Mouse (Mus musculus) lung, embryonic 15.5 days (tissue): ENCODE results near the gene Slc25a13. TPM values are rescaled to one million over a fixed set of nuclear protein-coding genes. Genes with fewer than 3 reads are reported as not detected.
"Not testable (repeated sequence)": the region's sequence is repeated elsewhere in the genome, so short reads cannot be mapped to it uniquely, and the experiment has no call there.

ENCODE experiments used
- ATAC-seq: fragments of 200-750 bp; cut with Nextera tagmentation; 2 replicates; pipeline ENCODE4 v1.8.0; 2017; ENCODE audit warnings: moderate number of reproducible peaks, borderline replicate concordance; ENCODE audit not compliant: low FRiP score, low TSS enrichment; ENCODE audit errors: extremely low read depth
- H3K27ac ChIP-seq: fragments of 300-500 bp; sonication (generic); 2 replicates; pipeline ENCODE4 v1.5.1; 2015; ENCODE audit warnings: moderate library complexity, mild to moderate bottlenecking, inconsistent platforms
- H3K27me3 ChIP-seq: fragments of 300-500 bp; sonication (generic); 2 replicates; pipeline ENCODE4 v1.6.1; 2015; ENCODE audit warnings: inconsistent platforms
- H3K36me3 ChIP-seq: fragments of 300-500 bp; sonication (generic); 2 replicates; pipeline ENCODE4 v1.6.1; 2015; ENCODE audit warnings: inconsistent platforms
- H3K4me1 ChIP-seq: fragments of 300-500 bp; sonication (generic); 2 replicates; pipeline ENCODE4 v1.6.1; 2015; ENCODE audit warnings: inconsistent platforms
- H3K4me2 ChIP-seq: fragments of 300-500 bp; sonication (generic); 2 replicates; pipeline ENCODE4 v1.6.1; 2015; ENCODE audit warnings: inconsistent platforms, mild to moderate bottlenecking, moderate library complexity
- H3K4me3 ChIP-seq: fragments of 300-500 bp; sonication (generic); 2 replicates; pipeline ENCODE4 v1.5.1; 2015; ENCODE audit warnings: mild to moderate bottlenecking, inconsistent platforms
- H3K9ac ChIP-seq: fragments of 300-500 bp; sonication (generic); 2 replicates; pipeline ENCODE4 v1.6.1; 2015; ENCODE audit warnings: inconsistent platforms
- H3K9me3 ChIP-seq: fragments of 300-500 bp; sonication (generic); 2 replicates; pipeline ENCODE4 v1.6.1; 2016; ENCODE audit warnings: inconsistent platforms
- WGBS: fragments of 180-500 bp; shearing (Covaris S2); methylation state at CpG from one replicate; pipeline ENCODE4 v1.1.7; 2015; 5-methylcytosine and 5-hydroxymethylcytosine counted together
- polyA plus RNA-seq: library from polyadenylated mRNA; unstranded; fragments of >200 nt; fragmentation: Nextera tagmentation; extraction: Ambion mirVana; gene quantifications from 2 replicates; pipeline ENCODE4 v1.2.1, GENCODE M21; 2015

Slc25a13 gene
- polyA plus RNA-seq, 1 experiment from 2014 or later = 30.4 TPM

DNA sequence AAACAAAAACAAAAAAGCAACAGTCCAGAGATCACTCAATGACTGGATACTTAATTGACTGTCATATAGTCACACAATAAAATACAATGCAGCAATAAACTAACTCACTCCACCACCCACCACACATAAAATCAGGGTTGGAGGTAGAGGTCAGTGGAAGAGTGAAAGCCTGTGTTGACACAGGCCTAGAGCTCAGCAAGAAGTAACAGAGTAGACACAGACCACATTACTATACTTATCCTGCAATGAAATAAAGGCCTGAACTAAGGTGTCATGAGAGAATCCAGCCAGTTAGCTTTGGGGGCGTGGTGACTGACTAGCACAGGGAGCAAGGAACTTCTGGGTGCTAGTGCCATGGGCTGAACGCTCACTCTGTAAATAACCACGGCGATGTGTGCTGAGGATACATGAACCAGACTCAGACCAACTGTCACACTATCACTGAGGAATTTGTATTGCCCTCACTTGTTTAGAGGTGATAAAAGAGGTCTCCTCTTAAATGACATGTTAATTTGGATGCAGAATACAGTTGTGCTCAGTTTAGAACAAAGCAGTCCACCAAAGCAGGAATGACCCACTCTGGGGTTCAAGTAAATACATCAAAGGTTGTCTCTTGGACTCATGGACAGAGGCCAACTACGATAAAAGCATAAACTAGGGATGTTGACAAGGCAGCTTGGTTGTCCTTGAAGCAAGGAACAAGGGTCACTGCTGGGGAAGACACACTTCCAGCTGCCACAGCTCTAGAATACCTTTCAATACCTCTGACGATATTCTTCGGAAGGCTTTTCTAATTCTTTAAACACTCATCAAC, 31.8 kb downstream of the Slc25a13 start:
- H3K4me2 ChIP-seq = no peak overlapping the region
- no peak; the same call in 1 of the 2 replicates for ATAC-seq
- 32% methylated on average over 7 of the region's 7 CpGs for WGBS
- no peaks in the 10 kb centered on the region for H3K9me3 ChIP-seq
- H3K4me3 ChIP-seq = no peak overlapping the region
- H3K4me1 ChIP-seq = peaks cover 13% of the 10 kb centered on the region; the same call in 1 of the 2 replicates
- H3K27me3 ChIP-seq = no peaks in the 10 kb centered on the region
- no peak overlapping the region for H3K9ac ChIP-seq
- H3K27ac ChIP-seq = no peak overlapping the region
- no peaks in the 10 kb centered on the region for H3K36me3 ChIP-seq

DNA sequence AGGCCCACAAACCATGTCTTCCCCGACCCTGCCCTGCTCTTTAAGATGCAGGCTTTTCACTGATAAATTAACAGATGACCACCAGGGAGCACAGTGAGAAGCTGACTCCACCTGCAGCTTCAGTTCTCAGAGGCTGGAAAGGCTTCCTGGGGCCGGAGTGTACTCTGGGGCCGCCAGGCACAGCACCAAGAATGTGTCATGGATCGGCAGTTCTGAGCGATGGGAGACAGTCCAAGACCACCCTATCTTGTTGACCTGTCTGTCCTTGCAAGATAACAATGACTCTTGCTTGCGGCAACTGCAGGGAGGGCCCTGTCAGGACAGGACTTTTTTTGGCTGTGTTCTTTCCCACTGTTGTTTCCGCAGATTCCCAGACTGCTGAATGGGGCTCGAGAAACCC, 33.4 kb downstream of the Slc25a13 start:
- Histone ChIP-seq H3K4me1 (peaks cover 13% of the 10 kb centered on the region; the same call in 1 of the 2 replicates), H3K4me3 (no peak overlapping the region), H3K27ac (no peak overlapping the region), H3K4me2 (no peak overlapping the region), H3K36me3 (no peaks in the 10 kb centered on the region), H3K27me3 (no peaks in the 10 kb centered on the region), H3K9me3 (no peaks in the 10 kb centered on the region), H3K9ac (no peak overlapping the region)
- 0 out of 2 replicates have a peak, but pooled peaks have one; percentile 39 for ATAC-seq
- WGBS = 33% methylated on average over 8 of the region's 8 CpGs

DNA sequence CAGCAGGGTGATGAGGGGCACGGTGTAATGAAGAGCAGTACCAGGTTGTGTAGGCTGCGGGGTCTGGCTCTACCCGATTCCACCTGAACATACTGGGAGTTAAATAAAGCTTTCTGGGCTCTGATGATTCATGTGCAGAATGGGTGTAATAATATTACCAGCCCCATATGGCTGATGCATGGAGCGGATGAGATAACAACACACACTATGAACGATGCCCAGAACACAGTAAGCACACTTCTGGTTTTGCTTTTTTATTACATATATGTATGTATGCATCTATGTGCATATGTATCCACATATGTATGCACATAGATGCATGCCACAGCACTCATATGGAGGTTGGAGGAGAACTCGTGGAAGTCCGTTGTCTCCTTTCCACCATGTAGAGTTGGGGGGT, 34.8 kb downstream of the Slc25a13 start:
- H3K4me2 ChIP-seq = no peak overlapping the region
- H3K27me3 ChIP-seq = no peaks in the 10 kb centered on the region
- no peak overlapping the region for H3K27ac ChIP-seq
- no peak for ATAC-seq
- WGBS = 96% methylated on average over 7 of the region's 7 CpGs
- H3K9me3 ChIP-seq = no peaks in the 10 kb centered on the region
- H3K4me3 ChIP-seq = no peak overlapping the region
- H3K9ac ChIP-seq = no peak overlapping the region
- H3K36me3 ChIP-seq = no peaks in the 10 kb centered on the region
- H3K4me1 ChIP-seq = peaks cover 13% of the 10 kb centered on the region; the same call in 1 of the 2 replicates

DNA sequence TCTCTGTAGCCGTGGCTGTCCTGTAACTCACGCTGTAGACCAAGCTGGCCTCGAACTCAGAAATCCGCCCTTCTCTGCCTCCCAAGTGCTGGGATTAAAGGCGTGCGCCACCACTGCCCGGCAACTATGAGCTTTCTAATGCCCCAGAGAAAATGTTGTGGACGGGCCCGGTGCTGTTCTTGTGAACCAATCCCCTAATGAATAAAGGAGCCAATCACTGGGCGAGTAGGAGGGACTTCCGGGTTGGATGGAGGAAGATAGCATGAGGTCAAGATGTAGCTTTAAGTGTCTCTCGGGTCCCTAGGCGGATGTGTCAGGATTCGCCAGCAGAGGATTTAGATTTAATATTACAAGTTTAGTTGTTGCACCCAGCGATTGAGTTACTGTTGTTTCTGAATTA, 38.6 kb downstream of the Slc25a13 start:
- not testable (repeated sequence) for H3K9ac ChIP-seq, H3K4me3 ChIP-seq, ATAC-seq, H3K27me3 ChIP-seq, H3K9me3 ChIP-seq, H3K36me3 ChIP-seq, H3K4me2 ChIP-seq, H3K4me1 ChIP-seq, H3K27ac ChIP-seq
- 89% methylated on average over 15 of the region's 15 CpGs for WGBS

DNA sequence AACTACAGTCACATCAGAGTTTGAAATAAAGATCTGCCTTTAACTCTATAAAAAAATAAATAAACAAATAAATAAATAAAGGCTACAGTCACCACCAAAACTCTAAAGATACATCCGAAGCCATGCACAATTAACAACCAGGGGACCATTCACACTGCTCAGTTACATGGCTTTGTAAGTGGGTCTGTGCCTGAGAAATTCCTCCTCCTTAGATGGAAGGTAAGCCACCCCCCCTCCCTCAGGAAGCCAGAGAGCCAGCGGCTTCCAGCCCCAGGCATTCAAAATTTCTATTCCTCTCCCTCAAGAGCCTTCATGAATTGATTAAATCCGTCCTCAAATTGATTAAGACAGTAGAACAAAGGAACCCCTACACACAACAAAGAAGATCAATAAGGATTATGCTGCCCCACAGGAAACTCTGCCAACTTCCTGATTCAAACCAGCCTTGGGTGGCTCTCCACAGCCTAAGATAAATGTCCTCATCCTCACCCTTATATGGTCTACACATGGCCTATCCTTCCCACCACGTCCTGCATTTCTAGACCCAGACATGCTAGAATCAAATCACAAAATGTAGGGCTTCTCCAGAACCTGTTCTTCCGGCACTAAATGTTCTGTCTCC, 41.5 kb downstream of the Slc25a13 start:
- Histone ChIP-seq H3K36me3 (no peaks in the 10 kb centered on the region), H3K27ac (no peak overlapping the region), H3K27me3 (no peaks in the 10 kb centered on the region), H3K4me2 (no peak overlapping the region), H3K4me3 (no peak overlapping the region), H3K9ac (no peak overlapping the region), H3K4me1 (peaks cover 2% of the 10 kb centered on the region; the same call in 1 of the 2 replicates), H3K9me3 (no peaks in the 10 kb centered on the region)
- no peak for ATAC-seq
- WGBS = 70% methylated on average over 5 of the region's 5 CpGs

DNA sequence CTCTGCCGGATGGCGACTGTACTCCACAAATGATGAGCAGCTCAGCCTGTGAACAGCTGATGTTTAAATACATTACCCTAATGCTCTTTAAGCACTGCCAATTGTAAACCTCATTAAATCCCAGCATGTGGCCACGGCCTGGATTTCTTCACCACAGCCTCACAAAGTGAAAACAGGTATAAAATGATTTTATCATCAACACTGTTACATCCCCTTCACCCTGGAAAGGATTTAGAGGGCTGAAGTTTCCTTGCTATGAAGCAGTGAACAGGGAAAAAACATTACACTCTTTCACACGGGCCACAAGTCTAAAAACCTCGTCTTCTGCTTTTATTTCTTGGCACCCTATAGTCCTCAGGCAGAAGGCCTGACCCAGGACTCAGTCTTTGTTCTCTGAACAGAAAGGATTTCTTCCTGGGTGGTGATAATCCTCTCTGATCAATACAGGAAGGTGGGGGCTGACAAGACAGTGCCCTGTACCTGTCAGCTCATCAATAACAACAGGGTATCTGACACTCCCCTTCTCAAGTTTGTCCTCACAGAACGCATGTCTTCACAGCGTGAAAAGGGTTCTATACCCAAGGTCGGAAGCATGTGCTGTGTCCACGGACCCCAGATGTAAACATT, 42.9 kb downstream of the Slc25a13 start:
- ATAC-seq = no peak; the same call in 1 of the 2 replicates
- no peak overlapping the region for H3K9ac ChIP-seq
- H3K9me3 ChIP-seq = no peaks in the 10 kb centered on the region
- H3K4me1 ChIP-seq = peaks cover 3% of the 10 kb centered on the region
- no peak overlapping the region for H3K4me3 ChIP-seq
- H3K27me3 ChIP-seq = no peaks in the 10 kb centered on the region
- 39% methylated on average over 9 of the region's 9 CpGs for WGBS
- H3K4me2 ChIP-seq = no peak overlapping the region
- H3K27ac ChIP-seq = no peak overlapping the region
- H3K36me3 ChIP-seq = no peaks in the 10 kb centered on the region

DNA sequence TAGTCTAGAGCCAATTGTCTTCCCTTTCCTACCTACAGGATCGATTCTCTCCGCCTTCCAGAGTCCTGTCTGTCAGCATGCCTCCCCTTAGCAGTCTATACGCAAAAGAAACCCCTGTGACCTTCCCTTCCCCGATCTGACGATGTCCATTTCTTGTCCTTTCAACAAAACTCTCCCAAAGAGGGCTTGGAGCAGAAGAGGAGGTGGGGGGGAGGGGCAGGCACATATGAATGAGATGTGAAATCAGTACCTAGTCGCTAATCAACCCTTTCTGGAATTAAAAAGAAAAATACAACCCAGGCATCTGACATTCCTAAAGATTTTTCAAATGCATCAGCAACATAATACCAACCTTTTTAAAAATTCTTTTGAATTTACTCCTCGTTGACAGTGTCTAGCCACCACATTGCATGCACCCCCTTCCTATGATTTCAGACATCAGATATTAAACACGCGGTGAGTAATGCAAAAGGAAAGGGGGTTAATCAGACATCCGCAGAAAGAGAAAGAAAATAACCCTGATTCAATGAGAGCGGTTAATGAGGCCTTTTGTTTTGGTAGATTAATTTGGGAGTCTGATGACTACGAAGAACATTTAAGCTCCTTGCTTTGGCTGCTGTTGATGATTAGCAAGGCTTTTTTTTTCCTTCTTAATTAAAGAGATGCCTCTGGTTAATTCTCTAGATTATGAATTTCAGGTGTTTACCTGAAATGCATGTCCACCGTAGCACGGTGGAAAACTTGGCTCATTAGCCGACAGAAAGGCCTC, 43.6 kb downstream of the Slc25a13 start:
- 55% methylated on average over 15 of the region's 15 CpGs for WGBS
- Histone ChIP-seq H3K4me1 (peaks cover 10% of the 10 kb centered on the region), H3K9me3 (no peaks in the 10 kb centered on the region), H3K27ac (no peak overlapping the region), H3K4me3 (no peak overlapping the region), H3K4me2 (no peak overlapping the region), H3K36me3 (no peaks in the 10 kb centered on the region), H3K9ac (no peak overlapping the region), H3K27me3 (no peaks in the 10 kb centered on the region)
- no peak for ATAC-seq

GRCm38 (mm10) chr6:6168566-6169134, 48.3 kb downstream of the Slc25a13 start:
- Histone ChIP-seq H3K9me3 (no peaks in the 10 kb centered on the region), H3K4me3 (no peak overlapping the region), H3K4me1 (peaks cover 10% of the 10 kb centered on the region), H3K27ac (no peak overlapping the region), H3K36me3 (no peaks in the 10 kb centered on the region), H3K27me3 (no peaks in the 10 kb centered on the region), H3K4me2 (peak overlapping the region; percentile 26; the same call in 1 of the 2 replicates), H3K9ac (no peak overlapping the region)
- WGBS = 59% methylated on average over 11 of the region's 11 CpGs
- peak; percentile 81; the same call in 1 of the 2 replicates for ATAC-seq

- Histone ChIP-seq H3K4me2 (no peak overlapping the region), H3K9me3 (no peaks in the 10 kb centered on the region), H3K4me3 (no peak overlapping the region), H3K4me1 (peaks cover 11% of the 10 kb centered on the region), H3K9ac (no peak overlapping the region), H3K27ac (no peak overlapping the region), H3K27me3 (no peaks in the 10 kb centered on the region), H3K36me3 (no peaks in the 10 kb centered on the region)
- no peak for ATAC-seq
- WGBS = 90% methylated on average over 10 of the region's 10 CpGs
Observed at GRCm38 (mm10) chr6:6167339-6168126, 49.4 kb downstream of the Slc25a13 start.

DNA sequence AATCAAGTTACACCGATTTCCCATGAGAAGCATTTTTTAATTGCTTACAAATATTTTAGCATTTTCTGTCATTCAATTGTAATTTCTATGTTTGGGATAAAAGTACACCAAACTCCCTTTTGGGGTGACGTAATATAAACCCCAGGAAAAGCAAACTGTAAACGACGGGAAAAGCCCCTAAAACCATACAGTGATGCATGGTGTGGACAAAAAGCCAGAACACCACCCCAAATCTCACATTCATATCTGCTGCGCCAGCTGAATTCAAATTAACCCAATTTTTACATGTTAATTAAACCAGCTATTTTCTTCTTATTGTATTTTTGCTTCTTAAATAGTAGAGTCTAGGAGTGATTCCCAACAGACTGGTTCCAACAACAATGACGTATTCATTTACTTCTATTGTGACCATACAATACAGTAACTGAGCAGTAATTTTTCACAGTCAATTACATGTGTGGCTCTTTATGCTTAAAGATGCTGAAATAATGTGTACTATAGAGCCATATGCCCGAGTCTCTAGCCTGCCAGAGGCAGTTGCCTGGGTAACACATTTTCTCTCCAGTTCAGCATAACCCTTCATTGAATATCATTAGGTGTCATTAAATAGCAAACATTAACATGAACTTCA, 53.9 kb downstream of the Slc25a13 start:
- no peaks in the 10 kb centered on the region for H3K9me3 ChIP-seq
- H3K4me2 ChIP-seq = no peak overlapping the region
- no peak overlapping the region for H3K27ac ChIP-seq
- H3K27me3 ChIP-seq = no peaks in the 10 kb centered on the region
- H3K9ac ChIP-seq = no peak overlapping the region
- 88% methylated on average over 7 of the region's 7 CpGs for WGBS
- no peaks in the 10 kb centered on the region for H3K36me3 ChIP-seq
- no peak for ATAC-seq
- H3K4me3 ChIP-seq = no peak overlapping the region
- H3K4me1 ChIP-seq = peaks cover 14% of the 10 kb centered on the region
